Mouse (Mus musculus): ENCODE measurements around the gene Mxd3. TPM values are rescaled to one million over a fixed set of nuclear protein-coding genes. Genes with fewer than 3 reads are reported as not detected.

Mxd3 gene
- total and polyA plus RNA-seq, 3 experiments: 4.1 to 7.3 (median 6.9) TPM

- dilution Hi-C loops (cut with MboI; ENCODE audit: extremely low pct_ligation_motif_present, extremely low pct_unique_long_range_greater_than_20kb, low sequenced_read_pairs): no loop called here
- in situ Hi-C loops (cut with MboI; ENCODE audit: low pct_ligation_motif_present, low pct_unique_long_range_greater_than_20kb, low sequenced_read_pairs): no loop called here
- no peaks in the 10 kb centered on the region for H3K79me2 ChIP-seq (replicated peaks; ENCODE audit: control insufficient read depth, extremely low read depth, insufficient read depth, poor library complexity, severe bottlenecking)
- H3K36me3 ChIP-seq (replicated peaks in 1 of 2; ENCODE audit: control insufficient read depth in 1 of 2, insufficient read depth in 1 of 2, low read length in 1 of 2): peaks cover 0 to 9% of the 10 kb centered on the region in 2 experiments
- DNase-seq (ENCODE audit: extremely low read depth): no peak
- H3K4me3 ChIP-seq (replicated peaks in 1 of 3; ENCODE audit: low read depth in 2 of 3, low read length in 2 of 3, poor library complexity in 1 of 3): no peak overlapping the region
- no peaks in the 10 kb centered on the region for H3K27me3 ChIP-seq (replicated peaks)
- TF ChIP-seq MYC (IDR thresholded peaks at IDR 0.05; ENCODE audit: low read depth, low read length): peak; percentile 70; the same call in 1 of the 2 replicates
- 0 out of 2 replicates have a peak, but pooled peaks have one; percentile 23 for TF ChIP-seq MXI1 (IDR thresholded peaks at IDR 0.05; ENCODE audit: low read depth, low read length)
- TF ChIP-seq SMC3 (IDR thresholded peaks at IDR 0.05; ENCODE audit: low read depth, low read length): peak; percentile 6; the same call in 1 of the 2 replicates
- no peak for TF ChIP-seq JUN (IDR thresholded peaks at IDR 0.05; ENCODE audit: insufficient read depth, low read depth, low read length)
- TF ChIP-seq CTCF (conservative IDR thresholded peaks at IDR 0.05 in 1 of 2, IDR thresholded peaks at IDR 0.05 in 1 of 2; ENCODE audit: low read depth in 2 of 2, low read length in 2 of 2): peak in 1 of 2 experiments; percentile 53; a peak in 2 of 4 replicates
- no peak for TF ChIP-seq MEF2A (IDR thresholded peaks at IDR 0.05; ENCODE audit: borderline replicate concordance, low read depth, low read length)
- peak; percentile 27; the same call in 1 of the 2 replicates for TF ChIP-seq ZNF384 (IDR thresholded peaks at IDR 0.05; ENCODE audit: low read depth, low read length)
- peaks cover 8 to 15% of the 10 kb centered on the region in 2 experiments for H3K4me1 ChIP-seq (ENCODE audit: control insufficient read depth in 1 of 2, insufficient read depth in 2 of 2)
- H3K27ac ChIP-seq (ENCODE audit: insufficient read depth, low read depth): no peak overlapping the region
- H3K9me3 ChIP-seq (replicated peaks; ENCODE audit: low read length): no peaks in the 10 kb centered on the region
- H3K4me2 ChIP-seq (ENCODE audit: insufficient read depth, low read depth, poor library complexity, severe bottlenecking): 0 out of 2 replicates have a peak overlapping the region, but pooled peaks have one; percentile 17
- peak overlapping the region; percentile 31; the same call in 1 of the 2 replicates for H3K9ac ChIP-seq (ENCODE audit: insufficient read depth, low read depth)
Observed at GRCm38 (mm10) chr13:55338131-55339054, 8.8 kb upstream of the Mxd3 start.

GRCm38 (mm10) chr13:55337341-55337975 lies 7.8 kb upstream of the Mxd3 start:
- no peak overlapping the region for H3K9ac ChIP-seq (ENCODE audit: insufficient read depth, low read depth)
- no peak for DNase-seq (ENCODE audit: extremely low read depth)
- H3K27me3 ChIP-seq (replicated peaks): no peaks in the 10 kb centered on the region
- no peaks in the 10 kb centered on the region for H3K79me2 ChIP-seq (replicated peaks; ENCODE audit: control insufficient read depth, extremely low read depth, insufficient read depth, poor library complexity, severe bottlenecking)
- dilution Hi-C loops (cut with MboI; ENCODE audit: extremely low pct_ligation_motif_present, extremely low pct_unique_long_range_greater_than_20kb, low sequenced_read_pairs) (no loop called here), in situ Hi-C loops (cut with MboI; ENCODE audit: low pct_ligation_motif_present, low pct_unique_long_range_greater_than_20kb, low sequenced_read_pairs) (no loop called here)
- peaks cover 7 to 13% of the 10 kb centered on the region in 2 experiments for H3K4me1 ChIP-seq (ENCODE audit: control insufficient read depth in 1 of 2, insufficient read depth in 2 of 2)
- no peak overlapping the region for H3K4me3 ChIP-seq (replicated peaks in 1 of 3; ENCODE audit: low read depth in 2 of 3, low read length in 2 of 3, poor library complexity in 1 of 3)
- H3K9me3 ChIP-seq (replicated peaks; ENCODE audit: low read length): no peaks in the 10 kb centered on the region
- peaks cover 0 to 1% of the 10 kb centered on the region in 2 experiments for H3K36me3 ChIP-seq (replicated peaks in 1 of 2; ENCODE audit: control insufficient read depth in 1 of 2, insufficient read depth in 1 of 2, low read length in 1 of 2)
- H3K27ac ChIP-seq (ENCODE audit: insufficient read depth, low read depth): no peak overlapping the region
- no peak overlapping the region for H3K4me2 ChIP-seq (ENCODE audit: insufficient read depth, low read depth, poor library complexity, severe bottlenecking)
- no peak for TF ChIP-seq USF1 (IDR thresholded peaks at IDR 0.05; ENCODE audit: low read depth, low read length)

GRCm38 (mm10) chr13:55335701-55336100 lies 6.1 kb upstream of the Mxd3 start:
- H3K9me3 ChIP-seq (replicated peaks; ENCODE audit: low read length): no peaks in the 10 kb centered on the region
- no peak overlapping the region for H3K4me2 ChIP-seq (ENCODE audit: insufficient read depth, low read depth, poor library complexity, severe bottlenecking)
- DNase-seq (ENCODE audit: extremely low read depth): no peak
- H3K27me3 ChIP-seq (replicated peaks): no peaks in the 10 kb centered on the region
- in situ Hi-C loops (cut with MboI; ENCODE audit: low pct_ligation_motif_present, low pct_unique_long_range_greater_than_20kb, low sequenced_read_pairs) (no loop called here), dilution Hi-C loops (cut with MboI; ENCODE audit: extremely low pct_ligation_motif_present, extremely low pct_unique_long_range_greater_than_20kb, low sequenced_read_pairs) (no loop called here)
- no peak for TF ChIP-seq CHD1 (IDR thresholded peaks at IDR 0.05; ENCODE audit: low read depth, low read length)
- no peak overlapping the region for H3K9ac ChIP-seq (ENCODE audit: insufficient read depth, low read depth)
- no peak overlapping the region for H3K4me3 ChIP-seq (replicated peaks in 1 of 3; ENCODE audit: low read depth in 2 of 3, low read length in 2 of 3, poor library complexity in 1 of 3)
- no peaks in the 10 kb centered on the region for H3K79me2 ChIP-seq (replicated peaks; ENCODE audit: control insufficient read depth, extremely low read depth, insufficient read depth, poor library complexity, severe bottlenecking)
- no peaks in the 10 kb centered on the region for H3K36me3 ChIP-seq (replicated peaks in 1 of 2; ENCODE audit: control insufficient read depth in 1 of 2, insufficient read depth in 1 of 2, low read length in 1 of 2)
- no peak overlapping the region for H3K27ac ChIP-seq (ENCODE audit: insufficient read depth, low read depth)
- H3K4me1 ChIP-seq (ENCODE audit: control insufficient read depth in 1 of 2, insufficient read depth in 2 of 2): peaks cover 17 to 18% of the 10 kb centered on the region in 2 experiments
